Mouse (Mus musculus) liver, embryonic 12.5 days (tissue): ENCODE measurements around the gene Bsx. TPM values are rescaled to one million over a fixed set of nuclear protein-coding genes. Genes with fewer than 3 reads are reported as not detected.

ENCODE experiments used
- ATAC-seq: fragments of 200-750 bp; cut with Nextera tagmentation; 2 replicates; pipeline ENCODE4 v1.8.0; 2017; ENCODE audit warnings: moderate number of reproducible peaks, mild to moderate bottlenecking, moderate library complexity
- H3K27ac ChIP-seq: fragments of 300-500 bp; sonication (generic); 2 replicates; pipeline ENCODE4 v1.5.1; 2016; ENCODE audit warnings: mild to moderate bottlenecking
- H3K27me3 ChIP-seq: fragments of 300-500 bp; sonication (generic); replicated peaks from 2 replicates; pipeline ENCODE4 v1.6.1; 2016; ENCODE audit warnings: mild to moderate bottlenecking, moderate library complexity
- H3K36me3 ChIP-seq: fragments of 300-500 bp; sonication (generic); 2 replicates; pipeline ENCODE4 v1.6.1; 2016; ENCODE audit warnings: mild to moderate bottlenecking, moderate library complexity
- H3K4me1 ChIP-seq: fragments of 300-500 bp; sonication (generic); 2 replicates; pipeline ENCODE4 v1.6.1; 2016
- H3K4me2 ChIP-seq: fragments of 300-500 bp; sonication (generic); 2 replicates; pipeline ENCODE4 v1.6.1; 2016; ENCODE audit warnings: mild to moderate bottlenecking, moderate library complexity
- H3K4me3 ChIP-seq: fragments of 300-500 bp; sonication (generic); 2 replicates; pipeline ENCODE4 v1.5.1; 2016; ENCODE audit warnings: mild to moderate bottlenecking, moderate library complexity
- H3K9ac ChIP-seq: fragments of 300-500 bp; sonication (generic); 2 replicates; pipeline ENCODE4 v1.6.1; 2016; ENCODE audit warnings: mild to moderate bottlenecking, moderate library complexity
- H3K9me3 ChIP-seq: fragments of 300-500 bp; sonication (generic); replicated peaks from 2 replicates; pipeline ENCODE4 v1.6.1; 2016; ENCODE audit warnings: mild to moderate bottlenecking, moderate library complexity
- WGBS: fragments of 180-500 bp; shearing (Covaris S2); methylation state at CpG from one replicate; pipeline ENCODE4 v1.1.7; 2016; ENCODE audit not compliant: insufficient replicate concordance; 5-methylcytosine and 5-hydroxymethylcytosine counted together
- polyA plus RNA-seq: library from polyadenylated mRNA; unstranded; fragments of >200 nt; fragmentation: Nextera tagmentation; extraction: Ambion mirVana; gene quantifications from 2 replicates; pipeline ENCODE4 v1.2.1, GENCODE M21; 2016

Bsx gene
- polyA plus RNA-seq, 1 experiment from 2014 or later, result not detected

DNA sequence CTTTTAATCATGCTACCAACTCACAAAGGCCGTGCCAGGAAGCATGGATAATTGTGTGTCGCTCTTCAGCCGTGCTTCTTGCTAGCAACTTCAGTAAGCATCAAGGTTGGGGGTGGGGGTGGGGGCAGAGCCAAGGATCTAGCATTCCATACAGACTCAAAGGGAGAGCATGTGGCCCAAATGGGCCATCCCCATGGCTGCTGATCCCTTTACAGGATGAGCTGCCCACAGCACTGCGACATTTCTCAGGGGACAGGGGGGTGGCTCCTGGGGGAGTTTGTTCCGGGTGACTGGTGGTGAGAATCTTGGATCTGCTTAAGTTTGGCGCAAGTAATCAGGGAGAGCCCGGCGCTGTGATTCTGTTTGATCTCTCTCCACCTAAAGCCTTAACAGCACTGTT is 33.5 kb downstream of the Bsx start:
- 0 out of 2 replicates have a peak, but pooled peaks cover 4% of the 10 kb centered on the region for H3K27me3 ChIP-seq
- H3K36me3 ChIP-seq, result no peaks in the 10 kb centered on the region
- ATAC-seq, result no peak
- no peak overlapping the region for H3K4me3 ChIP-seq
- no peak overlapping the region for H3K9ac ChIP-seq
- WGBS, result 34% methylated on average over 8 of the region's 8 CpGs
- H3K4me1 ChIP-seq, result no peaks in the 10 kb centered on the region
- no peak overlapping the region for H3K27ac ChIP-seq
- no peaks in the 10 kb centered on the region for H3K9me3 ChIP-seq
- H3K4me2 ChIP-seq, result no peak overlapping the region

DNA sequence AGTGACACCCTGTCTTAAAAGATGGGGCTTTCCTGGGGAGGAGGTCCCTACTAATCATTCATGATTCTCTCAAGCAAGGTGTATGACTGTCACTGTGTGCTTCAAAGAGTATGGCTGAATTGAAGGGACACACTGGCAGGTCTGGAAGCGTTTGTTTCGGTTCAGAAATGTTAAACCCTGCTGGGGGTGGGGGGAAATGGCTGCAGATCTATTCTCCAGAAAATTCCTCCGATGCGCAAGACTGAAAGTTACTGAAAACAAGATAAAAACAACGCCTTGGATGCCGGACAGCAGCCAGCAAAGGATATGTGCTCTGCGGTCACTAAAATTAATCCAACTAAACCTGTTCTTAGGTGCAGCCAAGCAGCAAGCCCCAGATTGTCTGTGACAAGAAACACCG is 34.5 kb downstream of the Bsx start:
- 70% methylated on average over 8 of the region's 8 CpGs for WGBS
- no peak for ATAC-seq
- Histone ChIP-seq H3K9me3 (no peaks in the 10 kb centered on the region), H3K9ac (no peak overlapping the region), H3K4me2 (no peak overlapping the region), H3K36me3 (no peaks in the 10 kb centered on the region), H3K27me3 (0 out of 2 replicates have a peak, but pooled peaks cover 4% of the 10 kb centered on the region), H3K27ac (no peak overlapping the region), H3K4me3 (no peak overlapping the region), H3K4me1 (no peaks in the 10 kb centered on the region)

DNA sequence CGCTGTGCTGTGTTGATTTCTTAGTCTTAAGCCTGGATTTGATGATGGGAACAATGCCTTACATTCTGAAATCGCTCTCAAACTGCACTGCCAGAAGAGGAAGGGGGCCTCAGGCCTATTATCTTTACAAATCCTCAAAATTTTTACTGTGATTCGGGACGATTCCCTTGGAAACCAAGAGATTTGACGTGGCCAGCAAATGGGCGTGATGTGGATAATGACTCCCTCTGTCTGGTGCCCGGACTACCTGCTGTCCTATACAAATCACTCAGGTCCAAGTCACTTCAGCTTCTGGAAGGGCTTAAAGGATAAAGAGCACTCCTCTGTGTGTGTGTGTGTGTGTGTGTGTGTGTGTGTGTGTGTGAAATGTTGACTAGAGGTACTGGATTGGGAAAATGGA is 35.0 kb downstream of the Bsx start:
- ATAC-seq, result no peak
- WGBS, result 58% methylated on average over 7 of the region's 7 CpGs
- Histone ChIP-seq H3K4me1 (no peaks in the 10 kb centered on the region), H3K27ac (no peak overlapping the region), H3K9ac (no peak overlapping the region), H3K36me3 (no peaks in the 10 kb centered on the region), H3K4me3 (no peak overlapping the region), H3K27me3 (0 out of 2 replicates have a peak, but pooled peaks cover 4% of the 10 kb centered on the region), H3K4me2 (no peak overlapping the region), H3K9me3 (no peaks in the 10 kb centered on the region)

- Histone ChIP-seq H3K27me3 (0 out of 2 replicates have a peak, but pooled peaks cover 6% of the 10 kb centered on the region), H3K4me3 (no peak overlapping the region), H3K4me1 (no peaks in the 10 kb centered on the region), H3K4me2 (no peak overlapping the region), H3K27ac (no peak overlapping the region), H3K36me3 (no peaks in the 10 kb centered on the region), H3K9ac (no peak overlapping the region), H3K9me3 (no peaks in the 10 kb centered on the region)
- WGBS, result 47% methylated on average over 12 of the region's 12 CpGs
- ATAC-seq, result no peak
These were observed 44.1 kb downstream of the Bsx start for GRCm38 (mm10) chr9:40917871-40918613.

GRCm38 (mm10) chr9:40927351-40927980 is 53.5 kb downstream of the Bsx start:
- Histone ChIP-seq H3K9ac (no peak overlapping the region), H3K4me3 (no peak overlapping the region), H3K36me3 (no peaks in the 10 kb centered on the region), H3K27me3 (no peaks in the 10 kb centered on the region), H3K9me3 (no peaks in the 10 kb centered on the region), H3K27ac (no peak overlapping the region), H3K4me1 (no peaks in the 10 kb centered on the region), H3K4me2 (no peak overlapping the region)
- ATAC-seq, result no peak
- 76% methylated on average over 17 of the region's 17 CpGs for WGBS

Other genes with a start within 250 kb of the Bsx start
- not detected in 2 replicates for gene Gm21915, start 203.5 kb upstream of the Bsx start, polyA plus RNA-seq
- gene Clmp, start 188.2 kb upstream of the Bsx start, polyA plus RNA-seq, result 3.3 and 4.1 TPM in 2 replicates
- 2,428 and 2,723 TPM in 2 replicates for gene Hspa8, start 73.1 kb upstream of the Bsx start, polyA plus RNA-seq
- gene Jhy, start 90.0 kb downstream of the Bsx start, polyA plus RNA-seq, result 0.05 TPM in 1 of 2 replicates, not detected in the other
- 0.11 TPM in 1 of 2 replicates, not detected in the other for gene Crtam, start 130.5 kb downstream of the Bsx start, polyA plus RNA-seq